Mouse (Mus musculus) intestine, postnatal 0 days (tissue): ENCODE data around the gene Rpap2. TPM values are rescaled to one million over a fixed set of nuclear protein-coding genes. Genes with fewer than 3 reads are reported as not detected.

Experiments
- ATAC-seq: fragments of 200-750 bp; cut with Nextera tagmentation; 2 replicates; pipeline ENCODE4 v1.8.0; 2017; ENCODE audit warnings: mild to moderate bottlenecking, moderate TSS enrichment, moderate library complexity
- H3K27ac ChIP-seq: fragments of 300-500 bp; sonication (generic); 2 replicates; pipeline ENCODE4 v1.5.1; 2014; ENCODE audit warnings: mild to moderate bottlenecking, low read depth, low read length, moderate library complexity
- H3K27me3 ChIP-seq: fragments of 300-500 bp; sonication (generic); replicated peaks from 2 replicates; pipeline ENCODE4 v1.6.1; 2014; ENCODE audit warnings: low read length, mixed read lengths; ENCODE audit not compliant: control insufficient read depth, insufficient read depth
- H3K36me3 ChIP-seq: fragments of 300-500 bp; sonication (generic); 2 replicates; pipeline ENCODE4 v1.6.1; 2014; ENCODE audit warnings: mild to moderate bottlenecking, moderate library complexity; ENCODE audit not compliant: control insufficient read depth, insufficient read depth
- H3K4me1 ChIP-seq: fragments of 300-500 bp; sonication (generic); replicated peaks from 2 replicates; pipeline ENCODE4 v1.6.1; 2014; ENCODE audit warnings: antibody characterized with exemption, low read length, mixed read lengths; ENCODE audit not compliant: control insufficient read depth, insufficient read depth
- H3K4me2 ChIP-seq: fragments of 300-500 bp; sonication (generic); replicated peaks from 2 replicates; pipeline ENCODE4 v1.6.1; 2014; ENCODE audit warnings: low read depth, mild to moderate bottlenecking, moderate library complexity
- H3K4me3 ChIP-seq: fragments of 300-500 bp; sonication (generic); 2 replicates; pipeline ENCODE4 v1.5.1; 2014; ENCODE audit warnings: low read depth, low read length
- H3K9ac ChIP-seq: fragments of 300-500 bp; sonication (generic); 2 replicates; pipeline ENCODE4 v1.6.1; 2014; ENCODE audit warnings: mild to moderate bottlenecking, low read depth, low read length
- H3K9me3 ChIP-seq: fragments of 300-500 bp; sonication (generic); 2 replicates; pipeline ENCODE4 v1.6.1; 2016; ENCODE audit warnings: mixed run types; ENCODE audit not compliant: control insufficient read depth
- CTCF ChIP-seq: sonication (generic); IDR thresholded peaks from 2 replicates; pipeline ENCODE4 v1.5.1; 2016; ENCODE audit warnings: low read depth, mild to moderate bottlenecking, control low read depth, antibody characterized with exemption, moderate library complexity
- WGBS: fragments of 180-500 bp; shearing (Covaris S2); extraction: QIAGEN DNeasy Blood & Tissue Kit; methylation state at CpG from one replicate; pipeline ENCODE4 v1.1.7; 2014; 5-methylcytosine and 5-hydroxymethylcytosine counted together
- polyA plus RNA-seq: library from polyadenylated mRNA; unstranded; fragments of >200 nt; fragmentation: Nextera tagmentation; extraction: Ambion mirVana; gene quantifications from 2 replicates; pipeline ENCODE4 v1.2.1, GENCODE M21; 2015

Rpap2 gene
- polyA plus RNA-seq, 1 experiment from 2014 or later: 8.5 TPM

DNA sequence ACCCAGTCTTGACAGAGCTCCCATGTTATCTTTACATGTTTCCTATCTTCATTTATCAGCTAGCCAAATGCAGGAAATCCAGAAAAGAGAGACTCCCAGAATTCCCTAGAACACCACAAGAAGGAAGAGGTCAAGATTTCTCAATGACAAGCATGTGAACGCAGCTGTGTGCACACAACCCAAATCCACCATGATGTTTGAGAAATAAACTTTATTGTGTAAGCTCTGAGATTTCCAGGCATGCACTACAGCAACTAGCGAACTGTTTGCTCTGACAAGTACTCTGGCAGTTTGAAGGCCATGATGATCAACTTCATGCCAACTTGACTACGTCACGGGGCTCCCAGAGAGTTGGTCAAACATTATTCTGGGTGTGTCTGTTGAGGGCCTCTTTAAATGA lies 108.6 kb downstream of the Rpap2 start:
- H3K9me3 ChIP-seq: no peaks in the 10 kb centered on the region

DNA sequence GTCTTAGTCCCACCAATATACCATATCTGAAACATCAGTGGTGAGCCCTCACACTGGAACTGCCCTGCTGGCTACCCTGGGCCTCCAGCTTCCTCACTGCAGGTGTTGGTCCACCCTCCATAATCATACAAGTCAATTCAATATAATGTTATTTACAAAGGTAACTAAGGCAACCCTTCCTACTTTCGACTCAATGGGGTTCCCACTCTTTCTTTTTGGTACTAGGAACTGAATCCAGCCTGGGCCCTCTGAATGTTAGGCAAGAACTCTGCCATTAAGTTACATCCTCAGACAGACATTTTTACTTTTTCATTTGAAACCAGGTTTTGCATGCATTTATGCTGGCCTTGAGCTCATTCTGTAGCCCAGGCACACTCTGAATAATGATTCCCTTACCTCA lies 109.1 kb downstream of the Rpap2 start:
- Histone ChIP-seq H3K4me1 (no peaks in the 10 kb centered on the region), H3K4me2 (no peak overlapping the region), H3K9me3 (no peaks in the 10 kb centered on the region), H3K36me3 (no peaks in the 10 kb centered on the region), H3K27me3 (0 out of 2 replicates have a peak, but pooled peaks cover 2% of the 10 kb centered on the region), H3K27ac (no peak overlapping the region), H3K9ac (no peak overlapping the region), H3K4me3 (no peak overlapping the region)
- 54% methylated on average over 1 of the region's 1 CpGs for WGBS
- peak; percentile 47; the same call in 1 of the 2 replicates for ATAC-seq
- no peak for TF ChIP-seq CTCF

More for the DNA sequence above, 108.6 kb downstream of the Rpap2 start:
- no peak overlapping the region for H3K4me2 ChIP-seq
- 0 out of 2 replicates have a peak, but pooled peaks cover 2% of the 10 kb centered on the region for H3K27me3 ChIP-seq
- no peak overlapping the region for H3K9ac ChIP-seq
- no peak overlapping the region for H3K4me3 ChIP-seq
- ATAC-seq: 0 out of 2 replicates have a peak, but pooled peaks have one; percentile 16
- no peaks in the 10 kb centered on the region for H3K36me3 ChIP-seq
- TF ChIP-seq CTCF: no peak
- WGBS: 48% methylated on average over 4 of the region's 4 CpGs
- H3K27ac ChIP-seq: no peak overlapping the region
- no peaks in the 10 kb centered on the region for H3K4me1 ChIP-seq

DNA sequence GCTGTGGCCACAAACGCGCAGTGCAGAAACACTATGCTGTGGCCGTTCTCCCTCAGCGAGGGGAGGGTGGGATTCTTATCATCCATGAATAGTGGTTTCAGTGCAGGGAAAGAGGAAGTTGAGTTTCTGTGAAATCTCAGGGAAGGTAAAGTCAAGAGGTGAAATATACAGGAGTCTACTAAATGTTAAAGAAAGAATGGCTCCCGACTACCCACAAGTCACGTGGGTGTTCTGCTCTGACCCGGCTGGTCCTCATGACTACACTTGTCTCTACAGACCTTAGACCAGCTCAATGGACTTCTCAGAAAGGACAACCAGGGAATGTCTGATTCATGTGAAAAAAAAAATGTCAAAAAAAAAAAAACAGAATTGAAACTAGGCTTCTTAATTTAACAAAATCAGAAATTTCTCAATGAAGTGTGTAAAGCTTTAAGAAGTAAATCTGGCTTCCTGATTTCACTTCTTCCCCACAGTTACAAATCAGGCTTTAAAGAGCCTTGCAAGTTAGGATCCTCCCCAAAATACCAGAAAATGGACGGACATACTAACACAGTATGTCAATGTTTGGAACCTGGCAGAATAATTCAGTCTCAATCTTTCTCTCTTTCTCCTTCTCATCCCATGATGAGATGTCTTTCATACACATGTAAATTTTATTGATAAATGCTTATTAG lies 111.1 kb downstream of the Rpap2 start:
- Histone ChIP-seq H3K9me3 (no peaks in the 10 kb centered on the region), H3K4me2 (no peak overlapping the region), H3K4me3 (no peak overlapping the region), H3K27ac (no peak overlapping the region), H3K27me3 (peaks cover 7% of the 10 kb centered on the region; the same call in 1 of the 2 replicates), H3K9ac (no peak overlapping the region), H3K4me1 (no peaks in the 10 kb centered on the region), H3K36me3 (no peaks in the 10 kb centered on the region)
- ATAC-seq: no peak
- 87% methylated on average over 8 of the region's 8 CpGs for WGBS
- TF ChIP-seq CTCF: no peak

Other genes with a start within 250 kb of the Rpap2 start
- gene Ephx4, start 194.6 kb upstream of the Rpap2 start, polyA plus RNA-seq: 0.58 and 0.70 TPM in 2 replicates
- not detected in 2 replicates for gene Lpcat2b, start 165.8 kb upstream of the Rpap2 start, polyA plus RNA-seq
- 1.3 and 1.5 TPM in 2 replicates for gene Btbd8, start 159.4 kb upstream of the Rpap2 start, polyA plus RNA-seq
- 0.08 and 0.18 TPM in 2 replicates for gene Gm42669, start 89.8 kb upstream of the Rpap2 start, polyA plus RNA-seq
- 0.04 TPM in 2 replicates for gene 1700028K03Rik, start 62.7 kb upstream of the Rpap2 start, polyA plus RNA-seq
- gene Glmn, start 515 bp downstream of the Rpap2 start, polyA plus RNA-seq: 9.5 and 10.2 TPM in 2 replicates
- 0.37 and 0.38 TPM in 2 replicates for gene Gfi1, start 128.7 kb downstream of the Rpap2 start, polyA plus RNA-seq
- gene Ube2d2b, start 232.7 kb downstream of the Rpap2 start, polyA plus RNA-seq: 0.09 TPM in 1 of 2 replicates, not detected in the other